Mouse (Mus musculus) G1E-ER4 (cell line): ENCODE measurements around the gene Gipc2. TPM values are rescaled to one million over a fixed set of nuclear protein-coding genes. Genes with fewer than 3 reads are reported as not detected.

Experiments used
- GATA1 ChIP-seq: IDR thresholded peaks from one replicate; pipeline ENCODE4 v1.8.0; 2012; ENCODE audit warnings: low read length, inconsistent platforms
- polyA plus RNA-seq: library from polyadenylated mRNA; stranded (reverse); fragments of >175 nt; gene quantifications from 2 replicates; pipeline ENCODE4 v1.2.3, GENCODE M21; 2012

Gene Gipc2
- not detected in 2 replicates for polyA plus RNA-seq

DNA sequence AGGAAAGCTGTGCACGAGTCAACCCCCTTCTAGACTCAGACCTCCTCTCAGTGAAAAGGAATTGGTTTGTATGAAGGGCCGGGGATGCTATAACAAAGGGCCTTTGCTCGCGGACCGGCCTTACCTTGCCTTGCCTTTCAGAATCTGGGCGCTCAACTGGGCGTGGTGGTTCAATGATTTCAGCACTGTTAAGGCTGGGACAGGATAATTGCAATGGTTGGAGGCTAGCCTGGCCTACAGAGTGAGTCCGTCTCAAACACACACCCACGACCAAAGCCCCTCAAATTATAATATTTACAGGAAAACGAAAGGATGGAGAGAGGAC, at the start of gene Gipc2:
TSS of gene Gipc2 (minus strand) at position 132 of the 325 bp plus-strand sequence.
- no peak for TF ChIP-seq GATA1

DNA sequence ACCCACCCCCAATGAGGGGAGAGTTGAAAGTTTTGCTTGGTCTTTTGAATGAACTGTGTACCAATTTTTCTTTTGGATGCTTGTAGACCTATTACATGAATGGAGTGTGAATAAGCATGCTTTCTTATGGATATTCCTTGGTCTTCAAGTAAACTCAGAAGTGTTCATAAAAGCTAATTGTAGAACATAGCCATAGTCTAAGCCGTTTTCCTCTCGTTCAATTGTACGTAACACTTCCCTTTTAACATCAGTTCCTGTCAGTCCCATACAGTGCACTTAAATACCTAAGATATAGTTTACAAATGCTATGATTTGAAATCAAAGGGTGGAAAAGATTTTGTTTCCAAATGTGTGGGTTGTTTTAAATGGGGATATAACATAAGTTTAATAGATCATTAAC, 47.4 kb upstream of the Gipc2 start:
- TF ChIP-seq GATA1, result no peak

DNA sequence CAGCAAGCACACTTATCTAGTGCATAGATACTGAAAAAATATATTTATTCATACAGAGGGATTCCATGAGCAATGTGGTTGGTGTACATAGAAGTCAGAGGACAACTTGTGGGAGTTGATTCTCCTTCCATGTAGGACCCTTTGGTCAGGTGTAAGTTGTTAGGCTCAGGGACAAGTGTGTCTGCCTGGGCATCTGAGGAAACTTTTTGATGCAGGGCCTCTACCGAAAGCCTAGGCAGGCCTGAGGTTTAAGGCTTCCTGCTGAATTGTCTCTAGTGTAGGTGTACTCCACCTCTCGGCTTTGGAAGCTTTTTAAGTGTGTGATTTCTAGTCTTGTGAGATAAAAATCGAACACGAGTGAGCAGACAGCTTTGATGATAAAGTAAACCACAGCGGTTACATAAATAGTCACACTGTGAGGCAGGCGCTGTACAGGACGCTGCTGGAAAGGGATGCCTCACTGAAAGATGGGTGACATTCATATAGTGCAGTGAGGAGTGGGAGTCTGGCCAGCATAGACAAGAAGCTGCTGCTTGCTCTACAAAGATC, 45.8 kb upstream of the Gipc2 start:
- no peak for TF ChIP-seq GATA1

DNA sequence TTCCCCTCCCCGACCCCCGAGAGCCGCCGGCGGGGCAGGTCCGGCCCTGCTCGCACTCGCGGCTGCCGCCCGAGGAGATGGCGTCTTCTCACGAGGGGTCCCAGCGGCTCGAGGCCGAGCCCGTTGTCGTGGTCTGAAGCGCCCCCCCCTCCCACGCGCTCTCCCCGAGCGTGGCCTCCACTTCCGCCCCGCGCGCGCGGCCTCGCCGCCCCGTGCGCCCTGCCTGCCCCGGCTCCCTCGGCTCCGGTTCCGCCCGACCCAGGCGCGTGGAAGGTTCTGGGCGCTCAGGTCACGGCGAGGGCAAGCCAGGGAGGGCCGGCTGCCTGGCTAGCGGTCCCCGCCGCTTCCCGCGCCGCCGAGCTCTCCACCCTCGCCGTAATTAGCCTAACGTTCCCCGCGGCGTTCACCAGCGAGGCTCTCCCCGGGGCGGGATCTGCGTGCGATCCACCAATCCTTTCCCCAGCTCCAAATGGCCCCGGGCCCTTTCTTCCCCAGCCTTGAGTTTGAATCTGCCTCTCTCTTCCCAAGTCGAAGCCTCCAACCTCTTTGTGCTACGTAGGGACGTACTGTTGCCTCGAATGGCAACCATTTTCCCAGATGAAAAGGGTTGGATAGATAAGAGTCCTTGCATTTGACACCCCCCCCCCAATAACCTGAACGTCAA, 44.8 kb upstream of the Gipc2 start:
- no peak for TF ChIP-seq GATA1

DNA sequence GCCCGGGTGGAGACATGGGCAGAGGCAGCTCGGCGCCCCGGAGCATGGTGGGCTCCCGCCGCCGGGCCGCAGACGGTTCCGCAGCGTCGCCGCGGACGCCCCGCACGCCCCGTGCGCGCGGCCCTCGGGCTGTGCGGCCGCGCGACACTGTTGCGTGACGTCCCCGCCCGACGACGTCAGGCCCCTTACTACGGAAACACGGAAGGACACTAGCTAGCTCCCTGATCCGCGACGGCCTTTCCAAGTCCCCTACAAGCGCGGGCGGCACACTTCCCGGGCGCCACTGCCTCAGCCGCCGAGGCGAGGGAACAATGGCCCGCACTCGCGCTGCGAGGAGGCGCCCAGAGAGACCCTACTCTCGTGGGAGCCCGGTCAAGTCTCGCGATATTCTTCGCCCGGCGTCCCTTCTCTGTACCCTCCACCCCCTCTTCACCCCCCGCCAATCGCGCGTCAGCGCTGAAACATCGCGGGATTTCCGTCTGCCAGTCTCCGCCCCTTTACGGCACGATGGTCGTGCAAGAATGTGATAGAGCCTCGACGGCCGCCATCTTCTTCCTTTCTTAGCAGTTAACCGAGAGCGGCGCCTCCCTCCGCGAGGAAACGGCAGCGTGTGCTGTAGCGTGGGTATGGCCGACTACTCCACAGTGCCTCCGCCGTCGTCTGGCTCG, 44.1 kb upstream of the Gipc2 start, which contains the start of the genes Dnajb4 and Fubp1:
TSS of gene Dnajb4 (minus strand) at position 336 of the 668 bp plus-strand sequence.
TSS of gene Fubp1 (plus strand) at position 456 of the 668 bp plus-strand sequence.
- no peak for TF ChIP-seq GATA1

DNA sequence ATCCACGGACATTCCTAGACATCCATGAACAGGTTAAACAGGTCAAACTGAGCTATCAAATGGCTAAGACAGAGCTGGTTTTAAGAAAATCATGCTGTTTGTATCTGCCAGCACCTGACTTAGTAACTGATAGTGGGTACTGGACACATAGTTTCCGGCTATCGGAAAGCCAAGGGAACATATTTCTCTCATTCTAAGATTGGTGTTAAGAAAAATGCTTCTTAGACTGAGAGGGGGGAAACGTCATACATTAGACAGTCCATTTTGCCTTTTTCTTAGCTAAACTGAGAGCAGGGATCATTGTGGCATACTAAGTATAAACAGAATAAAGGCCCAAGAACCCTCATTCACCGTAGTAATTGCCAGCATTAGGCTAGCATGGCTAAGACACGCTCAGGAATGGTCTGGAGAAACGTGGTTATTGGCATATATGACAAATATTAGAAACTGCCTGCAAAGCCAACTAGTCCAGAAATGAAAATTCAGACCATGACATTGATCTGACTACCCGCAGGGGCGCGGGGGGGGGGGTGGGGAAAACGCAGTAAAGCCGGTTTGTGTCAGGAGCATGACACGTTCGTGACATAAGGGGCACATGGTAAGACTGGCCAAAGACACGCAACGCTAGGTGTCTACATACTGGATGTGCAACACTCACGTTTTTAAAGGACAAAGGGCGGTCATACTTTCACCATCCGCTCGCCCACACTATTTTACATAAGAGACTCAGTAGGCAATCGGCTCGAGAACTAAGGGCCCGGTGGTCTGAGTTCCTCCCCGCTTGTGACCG, 43.3 kb upstream of the Gipc2 start:
- no peak for TF ChIP-seq GATA1

DNA sequence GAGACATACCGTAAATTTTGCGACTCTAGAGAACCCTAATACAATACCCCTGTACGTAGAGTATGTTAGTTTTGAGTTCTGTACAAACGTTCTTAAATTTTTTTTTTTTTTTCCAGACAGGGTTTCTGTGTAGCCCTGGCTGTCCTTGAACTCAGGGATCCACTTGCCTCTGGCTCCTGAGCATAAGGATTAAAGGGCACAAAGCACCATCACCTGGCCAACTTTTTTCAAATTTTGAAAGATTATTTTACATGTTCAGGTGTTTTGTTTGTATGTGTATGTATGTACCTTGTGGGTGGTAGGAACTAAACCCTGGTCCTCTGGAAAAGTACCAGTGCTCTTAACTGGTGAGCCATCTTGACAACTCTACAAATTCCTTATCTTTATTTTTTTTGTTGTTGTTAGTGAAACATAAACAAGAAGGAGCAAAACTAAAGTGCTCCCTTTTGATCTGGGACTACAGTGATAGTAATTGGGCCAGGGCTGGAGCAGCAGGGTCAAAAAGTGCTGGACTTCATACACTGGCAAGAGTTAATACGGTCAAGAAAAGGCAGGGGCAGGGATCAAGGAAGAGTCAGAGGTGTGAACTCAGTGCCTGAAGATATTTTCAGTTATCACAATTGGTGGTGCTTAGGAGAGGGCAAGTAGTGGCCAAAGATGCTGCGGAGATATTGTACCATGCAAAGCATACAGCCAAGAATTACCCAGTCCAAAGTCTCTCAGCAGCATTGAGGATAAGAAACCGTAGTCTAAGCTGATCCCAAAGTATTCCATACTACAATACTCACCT, 42.3 kb upstream of the Gipc2 start:
- no peak for TF ChIP-seq GATA1

DNA sequence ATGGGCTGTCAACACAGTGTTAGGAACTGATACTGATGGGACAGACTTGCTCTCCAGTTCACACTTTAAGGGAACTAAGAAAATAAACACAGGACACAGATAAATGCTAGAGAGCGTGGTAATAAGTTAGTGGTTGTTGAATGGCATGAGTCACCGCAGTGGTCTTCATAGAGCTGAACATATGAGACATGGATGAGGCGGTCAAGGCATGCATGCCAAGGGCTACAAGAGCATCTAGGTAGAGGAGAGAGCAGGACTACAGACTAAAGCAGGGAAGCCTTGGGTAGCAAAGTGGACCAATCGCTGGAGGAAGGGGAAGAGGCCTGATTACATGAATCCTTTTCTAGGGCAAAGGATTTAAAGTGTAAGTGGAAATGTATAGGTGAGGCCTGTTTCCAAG, 41.1 kb upstream of the Gipc2 start:
- TF ChIP-seq GATA1, result no peak

DNA sequence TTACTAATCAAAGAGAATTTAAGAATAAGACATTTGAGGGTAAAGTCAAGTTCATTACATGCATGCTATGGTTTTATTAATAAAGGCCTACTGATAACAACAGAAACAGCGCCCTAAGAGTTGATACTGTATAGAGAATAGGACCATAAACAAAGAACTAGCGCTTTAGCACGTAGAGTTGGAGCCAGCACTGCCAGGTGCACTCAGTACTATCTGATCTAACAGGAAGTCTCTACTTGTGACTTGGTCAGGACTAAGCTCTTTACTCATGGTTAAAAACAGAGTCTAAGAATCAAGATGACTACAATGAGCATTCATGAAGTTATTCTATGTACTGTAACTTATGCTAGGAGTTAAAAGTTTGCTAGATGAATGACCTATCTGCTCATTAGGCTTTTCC, 38.5 kb upstream of the Gipc2 start:
- no peak for TF ChIP-seq GATA1

DNA sequence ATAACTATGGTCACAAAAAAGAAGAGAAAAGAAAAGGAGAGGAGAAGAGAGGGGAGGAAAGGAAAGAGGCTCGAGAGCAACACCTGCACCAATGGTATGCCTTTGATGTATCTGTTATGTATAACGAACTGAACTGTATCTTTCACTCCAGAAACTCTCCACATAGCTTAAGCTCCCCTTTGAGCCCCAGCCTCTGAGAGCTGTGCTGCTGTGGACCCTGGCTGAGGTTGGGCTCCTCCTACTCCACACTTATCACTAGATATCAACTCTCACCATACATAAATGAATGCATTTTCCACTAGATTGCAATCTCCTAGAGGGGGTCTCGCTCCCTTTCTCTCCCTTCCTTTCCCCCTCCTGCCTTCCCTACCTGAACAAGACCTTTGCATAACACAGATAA, 38.0 kb upstream of the Gipc2 start:
- no peak for TF ChIP-seq GATA1

DNA sequence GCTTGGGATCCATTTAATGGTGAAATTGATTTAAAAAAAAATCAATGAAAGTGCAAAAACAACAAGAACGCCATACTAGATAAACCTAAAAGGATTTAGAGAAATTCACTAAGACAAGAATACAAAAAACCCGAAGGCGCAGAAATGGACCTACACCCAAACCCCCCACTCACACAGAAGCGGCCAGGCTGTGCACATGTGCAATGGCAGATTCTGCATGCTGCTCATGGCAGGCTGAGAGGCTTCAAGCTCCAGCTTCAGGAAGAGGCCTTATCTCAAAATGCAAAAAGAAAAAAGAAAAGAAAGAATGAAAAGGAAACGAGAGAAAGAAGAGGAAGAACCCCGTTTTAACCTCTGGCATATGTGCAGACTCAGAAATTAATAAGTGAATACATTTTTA, 37.4 kb upstream of the Gipc2 start:
- TF ChIP-seq GATA1, result no peak

DNA sequence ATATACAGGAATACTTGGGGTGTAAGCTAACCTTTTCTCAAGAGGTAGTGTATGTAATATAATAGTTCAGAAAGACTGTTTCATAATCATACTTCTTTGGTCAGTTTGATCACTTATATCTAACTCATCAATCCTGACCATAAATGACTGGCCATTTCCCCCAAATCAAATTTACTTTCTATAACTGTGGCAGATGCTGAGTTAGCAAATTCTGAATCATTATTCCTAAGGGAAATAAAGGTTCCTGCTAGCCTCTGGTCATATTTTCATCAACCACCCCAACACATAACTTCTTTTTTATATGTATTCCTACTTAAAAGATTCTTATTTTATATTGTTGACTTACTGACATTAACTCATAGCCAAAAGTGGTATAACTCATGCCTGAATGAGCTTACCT, 36.9 kb upstream of the Gipc2 start:
- TF ChIP-seq GATA1, result no peak

DNA sequence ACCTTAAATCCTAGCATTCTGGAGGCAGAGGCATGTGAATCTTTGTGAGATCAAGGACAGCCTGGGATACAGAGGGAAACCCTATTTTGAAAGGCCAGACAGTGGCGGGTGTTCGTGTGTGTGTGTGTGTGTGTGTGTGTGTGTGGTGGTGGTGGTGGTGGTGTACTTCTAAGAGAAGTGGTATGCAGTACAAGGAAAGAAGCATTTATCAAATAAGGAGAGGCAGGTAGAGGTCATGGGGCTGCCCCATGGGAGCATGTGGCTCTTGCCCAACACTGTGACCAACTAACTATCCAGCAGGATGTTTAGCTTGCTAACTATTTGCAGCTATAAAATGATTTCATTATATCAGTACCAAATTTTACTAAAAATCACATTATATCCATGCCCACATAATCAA, 35.6 kb upstream of the Gipc2 start:
- no peak for TF ChIP-seq GATA1

DNA sequence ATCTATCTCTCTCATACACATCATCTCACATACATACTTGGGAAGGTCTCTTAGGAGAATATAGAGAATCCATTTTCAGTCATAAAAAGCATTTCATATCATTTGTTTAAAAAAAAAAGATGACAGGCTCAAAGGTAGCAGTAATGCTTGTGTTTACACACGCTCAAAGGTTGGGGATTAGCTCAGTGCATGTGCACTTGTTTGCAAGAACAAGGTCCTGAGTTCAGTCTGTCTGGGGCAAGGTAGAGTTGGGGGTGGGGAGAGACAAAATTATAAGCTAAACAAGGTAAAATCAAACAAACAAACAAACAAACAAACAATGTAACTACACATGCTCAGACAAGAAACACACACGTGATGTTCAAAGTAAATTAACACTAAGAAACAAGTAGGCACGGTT, 35.2 kb upstream of the Gipc2 start:
- TF ChIP-seq GATA1, result no peak

DNA sequence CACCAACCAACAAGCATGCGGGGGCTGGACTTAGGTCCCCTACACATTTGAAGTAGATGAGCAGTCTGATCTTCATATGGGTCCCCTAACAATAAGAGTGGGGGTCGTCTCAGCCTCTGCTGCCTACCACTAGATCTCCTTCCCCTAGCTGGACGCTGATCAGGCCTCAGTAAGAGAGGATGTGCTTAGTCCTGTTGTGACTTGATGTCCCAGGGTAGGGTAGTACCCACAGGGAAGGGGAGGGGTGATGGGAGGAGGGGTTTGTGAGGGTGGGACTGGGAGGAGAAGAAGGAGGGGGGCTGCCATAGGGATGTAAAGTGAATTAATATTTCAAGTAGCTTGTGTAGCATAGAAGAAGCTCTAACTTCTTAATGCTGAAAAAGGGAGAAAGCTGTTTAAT, 33.1 kb upstream of the Gipc2 start:
- no peak for TF ChIP-seq GATA1

DNA sequence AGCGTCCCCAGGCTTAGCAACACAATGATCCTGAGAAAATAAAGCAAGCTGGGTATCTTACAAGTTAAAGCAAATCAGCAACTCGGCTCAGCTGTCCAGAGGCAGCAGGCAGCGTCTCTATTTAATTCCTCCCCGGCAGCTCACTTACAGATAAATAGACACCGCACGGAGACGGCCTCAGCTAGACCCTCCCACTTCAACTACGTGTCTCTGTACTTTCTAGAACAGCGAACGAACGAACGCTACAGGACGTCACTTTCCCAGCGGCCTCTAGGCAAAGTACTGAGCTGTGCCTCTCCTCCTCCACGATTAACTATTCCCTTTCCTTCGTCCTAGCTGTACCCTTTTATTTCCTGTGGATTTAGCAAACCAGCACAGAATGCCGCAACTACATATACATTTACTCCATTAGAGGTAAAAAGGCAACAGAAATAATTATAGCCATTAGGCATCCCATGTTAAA, 27.6 kb upstream of the Gipc2 start:
- TF ChIP-seq GATA1, result no peak
